Mouse (Mus musculus) C2C12 (cell line): ENCODE measurements at regions not wholly inside any gene's neighbourhood (a gene's known extent, or its start where the extent isn't known, plus 50 kb on each side); places are given as distances from the start of the nearest gene placed in this dataset.

Experiments used
- H3K27me3 ChIP-seq: one replicate; pipeline ENCODE4 v1.6.1; 2011; ENCODE audit not compliant: control insufficient read depth, insufficient read depth, insufficient read length
- H3K36me3 ChIP-seq: one replicate; pipeline ENCODE4 v1.6.1; 2011; ENCODE audit not compliant: control insufficient read depth, insufficient read depth
- H3K4me3 ChIP-seq: one replicate; pipeline ENCODE4 v1.5.1; 2011; ENCODE audit warnings: mild to moderate bottlenecking, control low read depth; ENCODE audit not compliant: poor library complexity, insufficient read depth, severe bottlenecking
- H3K79me2 ChIP-seq: one replicate; pipeline ENCODE4 v1.6.1; 2011; ENCODE audit not compliant: control insufficient read depth, insufficient read depth
- H3K79me3 ChIP-seq: one replicate; pipeline ENCODE4 v1.6.1; 2011; ENCODE audit warnings: low read depth, control low read depth
- H3ac ChIP-seq: one replicate; pipeline ENCODE3; 2011; ENCODE audit warnings: low read depth; ENCODE audit not compliant: control insufficient read depth, insufficient read length
- CEBPB ChIP-seq: IDR thresholded peaks from one replicate; pipeline ENCODE4 v1.6.1; 2011; ENCODE audit warnings: low read depth, mild to moderate bottlenecking, control low read depth, moderate library complexity
- CTCF ChIP-seq: IDR thresholded peaks from one replicate; pipeline ENCODE4 v1.5.1; 2011; ENCODE audit not compliant: control insufficient read depth, insufficient read depth, insufficient read length
- FOSL1 ChIP-seq: IDR thresholded peaks from one replicate; pipeline ENCODE4 v1.8.0; 2011; ENCODE audit warnings: mild to moderate bottlenecking, low read length; ENCODE audit not compliant: poor library complexity, insufficient read depth, severe bottlenecking
- MAX ChIP-seq: IDR thresholded peaks from one replicate; pipeline ENCODE4 v1.6.1; 2011; ENCODE audit warnings: mild to moderate bottlenecking, control low read depth
- MYOD1 ChIP-seq: IDR thresholded peaks from one replicate; pipeline ENCODE4 v1.6.1; 2011; ENCODE audit warnings: low read depth; ENCODE audit not compliant: control insufficient read depth, insufficient read length
- MYOG ChIP-seq: IDR thresholded peaks from one replicate; pipeline ENCODE4 v1.6.1; 2011; ENCODE audit not compliant: control insufficient read depth, insufficient read length; ENCODE audit errors: extremely low read depth
- USF1 ChIP-seq: IDR thresholded peaks from one replicate; pipeline ENCODE4 v1.6.1; 2011; ENCODE audit warnings: low read depth, mild to moderate bottlenecking, control low read depth, moderate library complexity

- Histone ChIP-seq H3K79me2 (no peaks in the 10 kb centered on the region), H3K36me3 (no peaks in the 10 kb centered on the region), H3K79me3 (no peaks in the 10 kb centered on the region), H3K4me3 (no peak overlapping the region), H3K27me3 (no peaks in the 10 kb centered on the region), H3ac (no peak overlapping the region)
- TF ChIP-seq FOSL1 (no peak), MYOG (no peak), MAX (no peak), USF1 (no peak), MYOD1 (no peak), CEBPB (no peak), CTCF (no peak)
These were observed 89.9 kb upstream of the Atp1b1 start for GRCm38 (mm10) chr1:164548071-164548470.

- H3ac ChIP-seq: no peak overlapping the region
- H3K79me2 ChIP-seq: no peaks in the 10 kb centered on the region
- H3K4me3 ChIP-seq: no peak overlapping the region
- H3K36me3 ChIP-seq: no peaks in the 10 kb centered on the region
- no peaks in the 10 kb centered on the region for H3K79me3 ChIP-seq
- H3K27me3 ChIP-seq: no peaks in the 10 kb centered on the region
- TF ChIP-seq MAX (no peak), CTCF (no peak), USF1 (no peak), MYOG (no peak), FOSL1 (no peak), MYOD1 (no peak), CEBPB (no peak)
These were observed 87.7 kb upstream of the Atp1b1 start for GRCm38 (mm10) chr1:164545843-164546242.

GRCm38 (mm10) chr1:164543045-164543803 is 85.1 kb upstream of the Atp1b1 start:
- no peak for TF ChIP-seq MYOD1
- TF ChIP-seq CEBPB: no peak
- no peak for TF ChIP-seq MAX
- no peak for TF ChIP-seq USF1
- no peak for TF ChIP-seq MYOG
- no peak for TF ChIP-seq CTCF
- no peak for TF ChIP-seq FOSL1

GRCm38 (mm10) chr1:164541711-164542110 is 83.6 kb upstream of the Atp1b1 start:
- Histone ChIP-seq H3ac (no peak overlapping the region), H3K36me3 (no peaks in the 10 kb centered on the region), H3K79me3 (no peaks in the 10 kb centered on the region), H3K4me3 (no peak overlapping the region), H3K79me2 (no peaks in the 10 kb centered on the region), H3K27me3 (no peaks in the 10 kb centered on the region)
- TF ChIP-seq FOSL1 (no peak), MYOD1 (no peak), MAX (no peak), USF1 (no peak), CEBPB (no peak), MYOG (no peak), CTCF (no peak)

More at GRCm38 (mm10) chr1:164543045-164543803, 85.1 kb upstream of the Atp1b1 start:
- Histone ChIP-seq H3K79me3 (no peaks in the 10 kb centered on the region), H3K27me3 (no peaks in the 10 kb centered on the region), H3K4me3 (no peak overlapping the region), H3ac (no peak overlapping the region), H3K36me3 (no peaks in the 10 kb centered on the region), H3K79me2 (no peaks in the 10 kb centered on the region)

GRCm38 (mm10) chr1:164538304-164539043 is 80.3 kb upstream of the Atp1b1 start:
- Histone ChIP-seq H3ac (no peak overlapping the region), H3K79me2 (no peaks in the 10 kb centered on the region), H3K79me3 (no peaks in the 10 kb centered on the region), H3K4me3 (no peak overlapping the region), H3K36me3 (no peaks in the 10 kb centered on the region), H3K27me3 (no peaks in the 10 kb centered on the region)
- TF ChIP-seq MYOG: no peak

- Histone ChIP-seq H3ac (no peak overlapping the region), H3K36me3 (no peaks in the 10 kb centered on the region), H3K79me3 (no peaks in the 10 kb centered on the region), H3K4me3 (no peak overlapping the region), H3K27me3 (no peaks in the 10 kb centered on the region), H3K79me2 (no peaks in the 10 kb centered on the region)
- TF ChIP-seq FOSL1 (no peak), CEBPB (no peak), USF1 (no peak), CTCF (no peak), MYOD1 (no peak), MYOG (no peak), MAX (no peak)
These were observed 79.3 kb upstream of the Atp1b1 start for GRCm38 (mm10) chr1:164537324-164537948.
